ENCODE assay signal across 8 mouse cellular contexts in the genomic region with DNA sequence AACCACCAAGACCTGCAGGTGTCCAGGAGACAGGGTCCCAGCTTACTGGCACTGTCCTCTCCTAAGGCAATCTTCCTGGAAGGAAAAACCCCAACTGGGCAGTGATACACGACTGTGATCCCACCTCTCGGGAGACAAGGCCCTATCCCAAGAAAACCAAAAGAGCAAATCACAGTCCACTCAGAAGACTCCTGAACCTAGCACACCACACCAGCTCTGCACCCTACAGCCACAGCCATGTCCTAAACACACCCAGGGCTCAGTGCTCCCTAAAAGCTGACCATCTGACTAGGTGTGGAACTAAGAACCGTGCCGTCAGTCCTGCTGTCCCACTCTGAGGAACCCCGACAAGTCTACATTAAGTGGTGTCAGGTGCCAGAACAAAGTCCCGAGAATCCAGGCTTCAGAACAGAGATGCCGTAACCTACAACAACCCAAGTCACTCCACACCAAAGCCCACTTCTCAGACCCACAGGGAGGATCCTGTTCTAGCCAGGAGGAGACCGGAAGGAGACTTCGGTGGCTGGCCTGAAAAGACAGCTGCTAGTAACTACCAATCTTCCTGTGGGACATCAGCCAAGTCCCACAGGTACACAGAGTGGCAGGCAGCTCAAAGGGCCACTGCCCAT. TPM values are rescaled to one million over a fixed set of nuclear protein-coding genes. Genes with fewer than 3 reads are reported as not detected.
DNase-seq lines count a peak whose midpoint lies in the region; ATAC-seq and TF ChIP-seq lines count a peak whose summit lies in the region.

No protein-coding gene starts in this region.

- 5% methylated on average over 9 of the region's 9 CpGs for WGBS in cerebellum, adult 2 months
- WGBS in limb, embryonic 13.5 days: 67% methylated on average over 9 of the region's 9 CpGs
- 74% methylated on average over 9 of the region's 9 CpGs for WGBS in stomach, embryonic 14.5 days

- no peaks in the 10 kb centered on the region for H3K9me3 ChIP-seq in megakaryocyte, embryonic 14.5 days
- no peaks in the 10 kb centered on the region for H3K9me3 ChIP-seq in limb, embryonic 13.5 days
- H3K9me3 ChIP-seq in stomach, embryonic 14.5 days (ENCODE audit: control insufficient read depth, low read depth, low read length): no peaks in the 10 kb centered on the region

- no peak for ATAC-seq in megakaryocyte, adult 5-6 weeks (ENCODE audit: poor library complexity, severe bottlenecking)
- no peak for ATAC-seq in limb, embryonic 13.5 days (ENCODE audit: low FRiP score, low read depth)
- no peak for ATAC-seq in stomach, embryonic 14.5 days (ENCODE audit: insufficient number of reproducible peaks, insufficient read depth, low FRiP score, low read depth)

- TF ChIP-seq POLR2A in cerebellum, adult 2 months (IDR thresholded peaks at IDR 0.05; ENCODE audit: borderline replicate concordance, insufficient read depth, low read length): no peak

- peak in 1 of 2 experiments; percentile 43 for DNase-seq in cerebellum, adult 2 months
- DNase-seq in cerebellum, adult 8-10 months: no peak
- DNase-seq in right cerebral cortex, postnatal 4 days: no peak
- no peak for DNase-seq in c-Kit-positive CD71-positive TER-119-positive erythroid progenitor cells, embryonic 14.5 days (ENCODE audit: low spot score)

- H3K4me2 ChIP-seq in limb, embryonic 13.5 days (replicated peaks): peak overlapping the region; percentile 96
- peak overlapping the region; percentile 94 for H3K4me2 ChIP-seq in stomach, embryonic 14.5 days (replicated peaks; ENCODE audit: low read depth, low read length)

- TF ChIP-seq CTCF in cerebellum, adult 2 months (IDR thresholded peaks at IDR 0.05; ENCODE audit: borderline replicate concordance, insufficient read depth, low read depth, low read length): no peak

- peaks cover 65% of the 10 kb centered on the region for H3K36me3 ChIP-seq in megakaryocyte, embryonic 14.5 days (replicated peaks; ENCODE audit: low read length)
- H3K36me3 ChIP-seq in limb, embryonic 13.5 days: peaks cover 14% of the 10 kb centered on the region
- H3K36me3 ChIP-seq in stomach, embryonic 14.5 days (ENCODE audit: control insufficient read depth, insufficient read depth, low read length): peaks cover 3% of the 10 kb centered on the region

- peak overlapping the region; percentile 97 for H3K4me3 ChIP-seq in cerebellum, adult 2 months (replicated peaks; ENCODE audit: insufficient read depth, low read depth, low read length)
- H3K4me3 ChIP-seq in megakaryocyte, embryonic 14.5 days (replicated peaks): peak overlapping the region; percentile 96
- peak overlapping the region; percentile 98 for H3K4me3 ChIP-seq in limb, embryonic 13.5 days
- H3K4me3 ChIP-seq in stomach, embryonic 14.5 days (ENCODE audit: low read depth, low read length): no peak overlapping the region; the same call in 1 of the 2 replicates

- peaks cover 35% of the 10 kb centered on the region for H3K4me1 ChIP-seq in cerebellum, adult 2 months (ENCODE audit: control insufficient read depth, insufficient read depth, low read length)
- peaks cover 85% of the 10 kb centered on the region for H3K4me1 ChIP-seq in megakaryocyte, embryonic 14.5 days
- H3K4me1 ChIP-seq in limb, embryonic 13.5 days: peaks cover 75% of the 10 kb centered on the region
- H3K4me1 ChIP-seq in stomach, embryonic 14.5 days (ENCODE audit: control insufficient read depth, insufficient read depth, low read length): peaks cover 70% of the 10 kb centered on the region

- H3K9ac ChIP-seq in limb, embryonic 13.5 days: peak overlapping the region; percentile 100
- no peak overlapping the region for H3K9ac ChIP-seq in stomach, embryonic 14.5 days (replicated peaks; ENCODE audit: low read depth, low read length)

- H3K27me3 ChIP-seq in cerebellum, adult 2 months (ENCODE audit: control insufficient read depth, insufficient read depth, low read length): no peaks in the 10 kb centered on the region
- H3K27me3 ChIP-seq in megakaryocyte, embryonic 14.5 days (replicated peaks): no peaks in the 10 kb centered on the region
- no peaks in the 10 kb centered on the region for H3K27me3 ChIP-seq in limb, embryonic 13.5 days
- no peaks in the 10 kb centered on the region for H3K27me3 ChIP-seq in stomach, embryonic 14.5 days (ENCODE audit: control insufficient read depth, insufficient read depth, low read length)

- peak overlapping the region; percentile 18; the same call in 1 of the 2 replicates for H3K27ac ChIP-seq in cerebellum, adult 2 months (ENCODE audit: insufficient read depth, low read length)
- no peak overlapping the region for H3K27ac ChIP-seq in limb, embryonic 13.5 days
- no peak overlapping the region for H3K27ac ChIP-seq in stomach, embryonic 14.5 days (ENCODE audit: low read length)

RNA-seq across cellular contexts. Expression of a gene that starts 4.2 kb away (rescaled TPM):
- 87.2 and 106 TPM in 2 replicates for polyA plus RNA-seq in cerebellum, adult 2 months (2012; rRNA removed)
- polyA plus RNA-seq in megakaryocyte, embryonic 14.5 days (2012; ENCODE audit: insufficient read depth, low replicate concordance): 31.5 and 38.7 TPM in 2 replicates
- total RNA-seq in megakaryocyte, adult 5-6 weeks (2015): 41.5 and 42.9 TPM in 2 replicates
- 12.4 and 13.3 TPM in 2 replicates for total RNA-seq in megakaryocyte, adult 5-6 weeks (2017)
- polyA plus RNA-seq in limb, embryonic 13.5 days (2015; fragmentation: Nextera tagmentation; extraction: Ambion mirVana): 24.4 and 24.8 TPM in 2 replicates
- polyA plus RNA-seq in stomach, embryonic 14.5 days (2014; fragmentation: Nextera tagmentation; extraction: Ambion mirVana): 29.6 and 32.0 TPM in 2 replicates

RNA-seq across cellular contexts. Expression of a gene that starts 31.4 kb away (rescaled TPM):
- 94.5 and 109 TPM in 2 replicates for polyA plus RNA-seq in cerebellum, adult 2 months (2012; rRNA removed)
- polyA plus RNA-seq in megakaryocyte, embryonic 14.5 days (2012; ENCODE audit: insufficient read depth, low replicate concordance): 51.4 and 87.5 TPM in 2 replicates
- 32.6 and 34.2 TPM in 2 replicates for total RNA-seq in megakaryocyte, adult 5-6 weeks (2015)
- 11.7 and 18.3 TPM in 2 replicates for total RNA-seq in megakaryocyte, adult 5-6 weeks (2017)
- polyA plus RNA-seq in limb, embryonic 13.5 days (2015; fragmentation: Nextera tagmentation; extraction: Ambion mirVana): 92.1 and 97.8 TPM in 2 replicates
- polyA plus RNA-seq in stomach, embryonic 14.5 days (2014; fragmentation: Nextera tagmentation; extraction: Ambion mirVana): 63.2 and 65.0 TPM in 2 replicates
